8 mouse cellular contexts compared by ENCODE assay signal in the genomic region with DNA sequence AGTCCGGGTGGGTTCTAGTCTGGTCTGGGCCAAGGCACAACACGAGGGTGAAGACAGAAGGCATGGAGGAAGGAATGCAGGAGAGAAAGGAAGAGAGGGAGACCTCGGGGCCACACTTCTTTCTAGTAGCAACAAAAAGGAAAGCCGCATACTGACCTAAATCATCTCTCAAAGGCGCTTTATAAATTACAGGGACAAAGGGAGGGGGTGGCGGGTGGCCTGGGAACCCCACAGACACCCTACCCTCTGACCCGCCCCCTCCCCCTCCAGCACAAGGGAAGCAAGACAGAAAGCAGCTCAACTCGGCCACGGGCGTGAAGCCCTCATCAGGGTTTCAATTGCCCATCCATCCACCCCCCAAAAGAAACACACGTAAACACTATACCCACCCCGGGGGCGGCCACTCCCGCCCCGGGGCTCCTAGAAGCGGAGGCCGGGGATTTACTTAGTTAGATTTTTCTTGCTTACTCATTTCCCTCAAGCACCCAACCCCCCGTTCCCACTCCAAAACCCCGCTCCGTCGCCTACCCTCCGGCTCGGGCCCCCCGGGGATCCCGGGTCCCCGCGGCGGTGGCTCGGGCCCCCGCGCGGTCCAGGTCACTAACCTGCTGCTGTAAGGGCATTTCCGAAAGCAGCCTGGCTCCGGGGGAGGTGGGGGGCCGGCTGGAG. TPM values are rescaled to one million over a fixed set of nuclear protein-coding genes. Genes with fewer than 3 reads are reported as not detected.
DNase-seq lines count a peak whose midpoint lies in the region; ATAC-seq and TF ChIP-seq lines count a peak whose summit lies in the region.

No protein-coding gene starts in this region.

- H3K4me1 ChIP-seq in erythroblast, embryonic 14.5 days (ENCODE audit: control insufficient read depth), result peaks cover 72% of the 10 kb centered on the region
- H3K4me1 ChIP-seq in G1E (ENCODE audit: insufficient read depth, low read depth, low read length), result peaks cover 36% of the 10 kb centered on the region
- no peaks in the 10 kb centered on the region; the same call in 1 of the 2 replicates for H3K4me1 ChIP-seq in cortical plate, adult 2 months (ENCODE audit: control insufficient read depth, insufficient read depth, low read length)
- peaks cover 35% of the 10 kb centered on the region for H3K4me1 ChIP-seq in heart, embryonic 16.5 days (ENCODE audit: control insufficient read depth, insufficient read depth, low read length)
- H3K4me1 ChIP-seq in stomach, embryonic 14.5 days (ENCODE audit: control insufficient read depth, insufficient read depth, low read length), result no peaks in the 10 kb centered on the region

- H3K79me2 ChIP-seq in macrophage (ENCODE audit: inconsistent target), result peaks cover 52% of the 10 kb centered on the region

- no peaks in the 10 kb centered on the region for H3K9me3 ChIP-seq in erythroblast, embryonic 14.5 days (ENCODE audit: control insufficient read depth, low read length)
- no peaks in the 10 kb centered on the region for H3K9me3 ChIP-seq in G1E (replicated peaks)
- no peaks in the 10 kb centered on the region for H3K9me3 ChIP-seq in heart, embryonic 16.5 days (replicated peaks; ENCODE audit: control insufficient read depth, low read length)
- no peaks in the 10 kb centered on the region for H3K9me3 ChIP-seq in stomach, embryonic 14.5 days (ENCODE audit: control insufficient read depth, low read depth, low read length)

- H3K36me3 ChIP-seq in erythroblast, embryonic 14.5 days (ENCODE audit: control insufficient read depth), result peaks cover 32% of the 10 kb centered on the region
- H3K36me3 ChIP-seq in G1E (replicated peaks) (peaks cover 36% of the 10 kb centered on the region), macrophage (ENCODE audit: inconsistent target) (no peaks in the 10 kb centered on the region)
- no peaks in the 10 kb centered on the region for H3K36me3 ChIP-seq in heart, embryonic 16.5 days (ENCODE audit: control insufficient read depth, insufficient read depth)
- no peaks in the 10 kb centered on the region for H3K36me3 ChIP-seq in stomach, embryonic 14.5 days (ENCODE audit: control insufficient read depth, insufficient read depth, low read length)

- TF ChIP-seq POLR2A in cortical plate, adult 2 months (IDR thresholded peaks at IDR 0.05; ENCODE audit: extremely low read depth, insufficient read depth, low read length), result no peak

- peak overlapping the region; percentile 100 for H3K9ac ChIP-seq in heart, embryonic 16.5 days (ENCODE audit: low read length)
- H3K9ac ChIP-seq in stomach, embryonic 14.5 days (replicated peaks; ENCODE audit: low read depth, low read length), result peak overlapping the region; percentile 89

- ATAC-seq in erythroblast, adult 5-6 weeks (replicated peaks; ENCODE audit: low FRiP score, poor library complexity, severe bottlenecking), result no peak
- ATAC-seq in G1E (ENCODE audit: extremely low read depth, insufficient number of reproducible peaks, low FRiP score, poor library complexity, severe bottlenecking), result no peak
- ATAC-seq in heart, embryonic 16.5 days (replicated peaks; ENCODE audit: extremely low read depth, insufficient read depth, low FRiP score), result no peak
- no peak for ATAC-seq in stomach, embryonic 14.5 days (ENCODE audit: insufficient number of reproducible peaks, insufficient read depth, low FRiP score, low read depth)

- peak overlapping the region; percentile 88 for H3K4me3 ChIP-seq in erythroblast, embryonic 14.5 days (replicated peaks)
- H3K4me3 ChIP-seq in G1E (ENCODE audit: low read depth, low read length) (peak overlapping the region; percentile 94), macrophage (ENCODE audit: inconsistent target) (peak overlapping the region; percentile 59)
- peak overlapping the region; percentile 84 for H3K4me3 ChIP-seq in cortical plate, adult 2 months (ENCODE audit: insufficient read depth, low read length)
- H3K4me3 ChIP-seq in heart, embryonic 16.5 days (ENCODE audit: low read length), result peak overlapping the region; percentile 90
- peak overlapping the region; percentile 98 for H3K4me3 ChIP-seq in stomach, embryonic 14.5 days (ENCODE audit: low read depth, low read length)

- DNase-seq in G1E (ENCODE audit: low spot score), result no peak
- peak; percentile 9 for DNase-seq in left cerebral cortex, adult 11 months (ENCODE audit: low spot score)

- no peak for TF ChIP-seq CTCF in G1E (IDR thresholded peaks at IDR 0.05; ENCODE audit: low read depth, low read length)
- TF ChIP-seq CTCF in cortical plate, adult 2 months (IDR thresholded peaks at IDR 0.05; ENCODE audit: extremely low read depth, insufficient read depth, low read length), result no peak

- no peaks in the 10 kb centered on the region for H3K27me3 ChIP-seq in erythroblast, embryonic 14.5 days (ENCODE audit: control insufficient read depth)
- H3K27me3 ChIP-seq in G1E (ENCODE audit: insufficient read depth, low read length), result no peaks in the 10 kb centered on the region
- H3K27me3 ChIP-seq in heart, embryonic 16.5 days (ENCODE audit: control insufficient read depth, insufficient read depth, low read length), result no peaks in the 10 kb centered on the region
- no peaks in the 10 kb centered on the region for H3K27me3 ChIP-seq in stomach, embryonic 14.5 days (ENCODE audit: control insufficient read depth, insufficient read depth, low read length)

- no peak overlapping the region for H3K27ac ChIP-seq in cortical plate, adult 2 months (ENCODE audit: insufficient read depth, low read length)
- peak overlapping the region; percentile 97 for H3K27ac ChIP-seq in heart, embryonic 16.5 days (ENCODE audit: low read length)
- H3K27ac ChIP-seq in macrophage, result peak overlapping the region; percentile 50
- peak overlapping the region; percentile 95 for H3K27ac ChIP-seq in stomach, embryonic 14.5 days (ENCODE audit: low read length)

- peak overlapping the region; percentile 96 for H3K4me2 ChIP-seq in heart, embryonic 16.5 days (ENCODE audit: low read depth, low read length)
- peak overlapping the region; percentile 83 for H3K4me2 ChIP-seq in stomach, embryonic 14.5 days (replicated peaks; ENCODE audit: low read depth, low read length)

- under 1% methylated on average over 35 of the region's 35 CpGs for WGBS in heart, embryonic 16.5 days
- WGBS in macrophage (ENCODE audit: missing documents), result under 1% methylated on average over 35 of the region's 35 CpGs
- 1% methylated on average over 35 of the region's 35 CpGs for WGBS in stomach, embryonic 14.5 days

RNA-seq across cellular contexts. Expression of gene E2f3, which starts 2.2 kb away (rescaled TPM):
- polyA plus RNA-seq in erythroblast, embryonic 14.5 days (2012), result 1.1 and 1.2 TPM in 2 replicates
- 2.9 and 4.4 TPM in 2 replicates for total RNA-seq in erythroblast, adult 5-6 weeks (2015; ENCODE audit: low replicate concordance)
- total RNA-seq in erythroblast, adult 5-6 weeks (2017; ENCODE audit: low replicate concordance), result 2.4 and 4.1 TPM in 2 replicates
- total RNA-seq in G1E (2014; fragmentation: Nextera tagmentation), result 15.5 and 19.8 TPM in 2 replicates
- 13.0 and 15.4 TPM in 2 replicates for total RNA-seq in G1E (2017)
- 15.5 and 20.0 TPM in 2 replicates for polyA plus RNA-seq in G1E (2012)
- 14.2 and 15.6 TPM in 2 replicates for polyA plus RNA-seq in cortical plate, adult 2 months (2012; rRNA removed)
- polyA plus RNA-seq in heart, embryonic 16.5 days (2015; fragmentation: Nextera tagmentation; extraction: Ambion mirVana), result 7.1 and 8.0 TPM in 2 replicates
- 10 to 100 TPM; 10.6 to 20.9 (median 15.6) TPM for total RNA-seq in macrophage (2018; cell fraction: chromatin; rRNA removed)
- 10 to 100 TPM; 10.3 to 13.8 (median 11.1) TPM for total RNA-seq in macrophage (2018; cell fraction: cytosol; rRNA removed)
- total RNA-seq in macrophage (2018; cell fraction: nucleus; rRNA removed), result 10 to 100 TPM; 14.8 to 34.6 (median 19.4) TPM
- 7.9 to 14.8 TPM (median 8.2 TPM) in 3 replicates for polyA plus RNA-seq in macrophage (2018)
- 10.5 and 11.3 TPM in 2 replicates for polyA plus RNA-seq in stomach, embryonic 14.5 days (2014; fragmentation: Nextera tagmentation; extraction: Ambion mirVana)
